Mouse (Mus musculus) v-Abl transformed pro-B cells (cell line): ENCODE results near the gene Hdac1.

ENCODE experiments used
- in situ Hi-C, 2 experiments: fragments of 400-800 bp; cut with MboI; formaldehyde crosslinking; loops; one replicate each; pipeline ENCODE4 v1.15.1; 2025; ENCODE audit not compliant: unreplicated experiment in 2 of 2

The Hdac1 gene

GRCm38 (mm10) chr4:129511413-129512096 is 31.0 kb downstream of the Hdac1 start:
- in situ Hi-C loops: no loop called here

GRCm38 (mm10) chr4:129510723-129511412 is 31.6 kb downstream of the Hdac1 start:
- in situ Hi-C loops: no loop called here

DNA sequence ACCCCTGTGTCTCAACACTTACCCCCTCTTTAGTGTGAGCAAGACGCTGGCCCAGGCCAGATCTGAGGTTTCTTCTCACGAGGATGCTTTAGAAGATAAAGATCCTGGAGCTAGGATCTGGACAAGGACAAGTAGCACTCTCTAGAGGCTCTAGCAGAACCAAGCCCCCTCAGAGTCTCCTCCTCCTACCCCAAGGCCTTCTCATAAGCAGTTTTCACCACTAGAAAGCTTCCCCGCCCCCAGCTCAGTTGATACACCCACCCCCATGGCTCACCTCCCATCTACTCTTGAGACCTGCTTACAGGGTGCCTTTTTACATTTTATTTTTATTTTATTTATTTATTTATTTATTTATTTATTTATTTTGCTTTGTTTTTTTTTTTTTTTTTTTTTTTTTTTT is 32.9 kb downstream of the Hdac1 start:
- in situ Hi-C loops: no loop called here

- in situ Hi-C loops: no loop called here
Observed at GRCm38 (mm10) chr4:129508834-129509600, 33.5 kb downstream of the Hdac1 start.

DNA sequence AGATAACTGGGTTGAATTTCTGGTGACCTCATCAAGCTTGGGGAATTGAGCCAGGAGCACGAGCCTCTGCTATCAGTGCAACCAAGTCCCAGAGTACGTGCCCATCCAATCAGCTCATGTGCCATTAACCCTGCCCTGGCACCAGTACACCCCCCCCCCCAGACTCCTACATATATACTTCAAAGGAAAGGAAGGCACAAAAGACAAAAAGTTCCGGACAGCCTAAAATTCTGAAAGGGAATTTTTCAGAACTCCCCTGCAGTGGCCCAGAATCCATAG is 34.3 kb downstream of the Hdac1 start:
- in situ Hi-C loops: no loop called here

DNA sequence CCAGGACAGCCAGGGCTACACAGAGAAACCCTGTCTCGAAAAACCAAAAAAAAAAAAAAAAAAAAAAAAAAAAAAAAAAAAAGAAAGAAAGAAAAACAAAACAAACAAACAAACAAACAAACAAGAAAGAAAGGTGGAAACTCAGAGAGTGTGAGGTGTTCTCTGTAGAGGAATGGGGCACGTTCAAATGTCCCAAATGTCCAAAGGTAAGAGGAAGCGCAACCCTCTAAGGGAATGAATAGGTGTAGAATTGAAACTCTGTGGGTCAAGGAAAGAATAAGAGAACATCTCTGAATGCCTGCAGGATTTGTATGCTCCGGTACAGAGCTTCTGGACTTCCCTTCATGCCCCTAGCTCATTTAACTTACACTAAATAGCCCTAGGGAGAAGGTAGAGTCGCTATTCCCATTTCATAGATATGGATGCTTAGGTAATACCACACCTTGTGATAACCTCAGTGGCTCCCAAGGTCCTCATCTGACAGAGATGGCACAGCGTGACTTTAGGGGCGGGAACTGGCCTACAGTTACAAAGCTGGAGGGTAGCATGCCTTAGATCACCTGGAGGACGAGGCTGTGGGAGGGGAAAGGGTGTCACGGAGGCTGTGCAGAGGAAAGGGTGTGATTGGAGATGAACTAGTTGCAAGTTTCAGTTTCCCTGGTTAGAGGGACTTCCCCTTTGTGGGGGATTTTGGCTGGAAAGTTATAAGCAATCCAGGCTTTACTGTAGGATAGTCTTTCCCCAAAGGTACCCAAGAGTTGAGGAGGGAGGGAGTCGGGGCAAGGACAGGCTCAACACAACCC is 34.9 kb downstream of the Hdac1 start:
- in situ Hi-C loops: no loop called here

DNA sequence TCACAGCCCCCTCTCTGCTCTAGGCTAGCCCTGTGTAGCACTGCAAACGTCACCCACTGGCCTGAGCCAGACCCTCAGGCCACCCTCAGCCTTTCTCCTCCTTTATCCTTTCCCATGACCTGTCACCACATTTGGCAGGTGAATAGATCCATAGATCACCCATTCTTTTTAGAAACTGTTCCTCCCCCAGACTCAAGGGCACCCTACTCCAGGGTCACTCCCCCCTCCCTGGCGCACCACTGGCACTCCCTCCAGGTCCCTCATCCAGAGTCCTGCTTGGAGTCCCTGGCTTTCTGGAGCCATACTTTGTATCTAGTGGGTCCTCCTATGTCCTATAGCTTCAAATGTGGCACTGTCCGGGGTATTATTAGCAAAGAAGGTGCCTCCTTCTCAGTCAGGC is 37.0 kb downstream of the Hdac1 start:
- in situ Hi-C loops: no loop called here

- in situ Hi-C loops: no loop called here
Observed at GRCm38 (mm10) chr4:129502901-129503444, 39.5 kb downstream of the Hdac1 start.

- in situ Hi-C loops: no loop called here
Observed at GRCm38 (mm10) chr4:129502327-129502888, 40.1 kb downstream of the Hdac1 start.

DNA sequence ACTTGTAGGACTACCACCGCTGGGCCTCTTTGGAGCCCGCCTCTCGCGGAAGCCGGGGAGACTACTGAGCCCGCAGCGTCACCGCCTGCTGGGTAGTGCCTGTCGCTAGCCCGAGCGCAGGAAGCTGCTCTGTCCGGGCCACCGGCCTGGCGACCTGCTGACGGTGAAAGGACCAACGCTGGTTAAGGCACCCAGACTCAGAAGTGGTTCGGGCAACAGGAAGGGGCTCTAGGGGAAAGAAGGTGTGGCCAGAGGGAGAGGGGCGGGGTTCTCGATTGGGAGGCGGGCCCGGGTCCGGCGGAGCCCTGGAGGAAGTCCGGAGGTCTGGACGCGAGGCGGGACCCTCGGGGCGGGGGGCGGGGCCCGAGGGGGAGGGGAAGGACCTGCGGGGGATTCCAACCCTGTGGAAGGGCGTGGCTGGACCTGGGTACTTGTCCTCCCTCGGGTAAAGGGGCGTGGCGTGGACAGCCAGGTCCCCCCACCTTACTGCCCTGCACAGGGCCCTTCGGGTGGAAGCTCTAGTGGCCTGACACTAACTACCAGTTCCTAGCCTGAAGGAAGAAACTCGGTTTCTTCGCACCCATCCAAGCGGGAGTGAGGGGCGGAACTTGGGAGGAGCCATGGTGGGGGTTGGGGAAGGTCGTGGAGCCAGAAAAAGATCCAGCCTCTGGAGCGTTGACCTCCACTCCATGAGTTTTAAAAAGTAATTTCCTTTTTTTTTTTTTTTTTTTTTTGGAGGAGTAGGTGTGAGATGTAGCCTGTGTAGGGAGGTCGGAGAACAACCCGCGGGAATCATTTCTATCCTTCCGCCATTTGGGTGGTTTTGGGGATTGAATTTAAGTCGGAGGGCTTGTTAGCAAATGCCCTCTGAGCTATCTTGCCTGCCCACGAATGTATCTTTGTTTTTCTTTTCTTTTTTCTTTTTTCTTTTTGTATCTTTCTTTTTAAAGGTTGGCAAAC is 41.6 kb downstream of the Hdac1 start:
- in situ Hi-C loops: no loop called here

DNA sequence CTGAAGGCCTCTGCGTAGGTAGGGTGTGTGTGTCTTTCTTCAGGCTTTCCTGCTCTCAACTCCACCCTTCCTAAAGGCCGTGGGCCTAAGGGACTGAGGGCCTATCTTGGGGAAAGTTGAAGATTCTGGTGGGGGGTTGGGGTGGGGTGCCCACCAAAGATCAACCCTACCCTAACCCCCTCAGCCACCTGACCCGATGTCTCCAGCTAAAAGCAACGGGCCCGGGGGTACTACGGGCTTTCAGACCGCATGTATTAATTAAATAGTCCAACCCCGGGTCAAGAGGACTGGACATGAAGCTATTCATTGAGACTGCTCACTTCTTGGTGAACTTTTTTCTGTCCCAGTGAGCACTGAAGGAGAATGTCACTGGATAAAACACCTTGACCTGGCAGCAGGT is 42.5 kb downstream of the Hdac1 start:
- in situ Hi-C loops: no loop called here

- in situ Hi-C loops: no loop called here
Observed at GRCm38 (mm10) chr4:129498941-129499340, 43.6 kb downstream of the Hdac1 start.

DNA sequence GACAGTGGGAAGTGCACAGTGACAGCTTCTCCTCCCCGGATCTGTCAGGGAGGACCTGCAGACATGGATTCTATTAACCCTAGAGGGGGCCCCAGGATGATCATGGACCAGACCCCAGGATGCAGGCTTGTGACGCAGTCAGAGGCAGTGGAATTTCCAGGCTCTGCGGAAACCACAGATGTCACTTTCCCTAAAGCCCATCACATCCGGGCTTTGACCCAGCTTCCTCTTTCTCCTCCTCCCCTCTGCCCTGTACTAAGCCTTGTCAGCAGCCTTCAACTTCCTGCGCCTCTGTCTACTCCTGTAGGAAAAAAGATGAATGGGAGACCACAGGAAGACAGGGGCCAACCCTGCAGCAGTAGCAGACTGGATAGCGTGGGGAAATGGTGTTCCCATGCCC is 45.9 kb downstream of the Hdac1 start:
- in situ Hi-C loops: no loop called here

- in situ Hi-C loops: no loop called here
Observed at GRCm38 (mm10) chr4:129495672-129496562, 46.6 kb downstream of the Hdac1 start.

GRCm38 (mm10) chr4:129494681-129495080 is 47.8 kb downstream of the Hdac1 start:
- in situ Hi-C loops: no loop called here

DNA sequence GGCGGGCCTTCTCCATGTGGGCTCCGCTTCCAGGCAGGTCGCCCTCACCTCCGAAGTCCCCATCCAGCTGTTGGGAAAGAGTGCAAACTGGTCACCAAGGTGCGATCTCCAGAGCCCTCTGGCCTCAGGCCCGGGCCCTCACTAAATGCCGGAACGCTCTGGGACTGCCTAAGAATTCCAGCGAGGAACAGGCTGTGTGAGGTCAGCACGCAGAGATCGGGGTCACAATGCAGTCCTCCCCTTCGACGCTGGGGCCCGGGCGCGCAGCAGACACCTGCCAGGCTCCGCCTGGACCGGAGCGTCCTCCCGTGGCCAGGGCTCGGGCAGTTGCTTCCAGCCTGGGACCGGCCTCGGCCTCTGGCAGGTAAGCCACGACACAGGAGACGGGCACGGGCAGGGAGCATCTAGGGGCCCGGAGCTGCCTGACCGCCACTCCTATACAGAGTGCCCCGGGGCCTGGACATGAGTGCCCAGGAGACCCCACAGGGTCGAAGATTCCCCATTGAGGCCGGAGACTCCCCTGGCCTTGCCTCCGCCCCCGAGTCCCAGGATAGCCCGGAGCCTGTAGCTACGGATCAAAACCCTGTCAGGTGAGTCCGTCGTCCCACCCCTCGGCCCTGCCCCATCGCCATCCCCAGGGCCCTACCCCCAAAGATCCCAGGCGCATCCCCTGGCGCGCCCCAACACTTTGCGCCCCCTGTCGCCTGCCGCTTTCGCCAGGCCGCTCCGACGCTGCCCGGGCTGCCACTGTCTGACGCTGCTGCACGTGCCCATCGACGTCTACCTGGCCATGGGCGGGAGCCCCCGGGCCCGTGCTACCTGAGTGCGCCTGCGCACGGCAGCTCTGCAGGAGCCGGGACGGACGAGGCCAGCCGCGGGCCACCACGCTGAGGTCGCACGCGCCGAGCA is 51.3 kb downstream of the Hdac1 start, which contains the start of the genes Tssk3 and Fam229a:
Tssk3 (minus strand) TSS at position 51 of the 909 bp plus-strand sequence.
Fam229a (plus strand) TSS at position 219 of the 909 bp plus-strand sequence.
- in situ Hi-C loops: no loop called here

DNA sequence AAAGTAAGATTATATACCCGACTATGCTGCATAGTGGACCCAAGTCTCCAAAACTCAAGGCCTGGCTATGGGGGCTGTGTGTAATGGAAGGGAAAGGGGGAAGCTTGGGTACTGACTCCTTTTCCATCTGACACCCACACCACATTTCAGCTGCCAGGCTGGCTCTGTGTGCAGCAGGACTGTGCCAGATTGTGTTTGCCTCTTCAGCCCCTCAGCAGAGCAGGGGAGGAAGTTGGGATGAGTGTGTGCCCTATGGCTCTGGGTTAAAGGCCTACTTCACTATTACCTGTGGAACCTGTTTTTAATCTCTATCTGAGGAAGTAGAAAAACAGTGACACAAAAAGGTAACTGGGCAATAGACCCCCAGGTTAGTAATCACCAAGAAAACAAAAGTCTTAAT is 61.4 kb downstream of the Hdac1 start:
- in situ Hi-C loops: no loop called here
